Mouse (Mus musculus): Measurements from ENCODE around the gene Slc22a12.

Slc22a12 gene

DNA sequence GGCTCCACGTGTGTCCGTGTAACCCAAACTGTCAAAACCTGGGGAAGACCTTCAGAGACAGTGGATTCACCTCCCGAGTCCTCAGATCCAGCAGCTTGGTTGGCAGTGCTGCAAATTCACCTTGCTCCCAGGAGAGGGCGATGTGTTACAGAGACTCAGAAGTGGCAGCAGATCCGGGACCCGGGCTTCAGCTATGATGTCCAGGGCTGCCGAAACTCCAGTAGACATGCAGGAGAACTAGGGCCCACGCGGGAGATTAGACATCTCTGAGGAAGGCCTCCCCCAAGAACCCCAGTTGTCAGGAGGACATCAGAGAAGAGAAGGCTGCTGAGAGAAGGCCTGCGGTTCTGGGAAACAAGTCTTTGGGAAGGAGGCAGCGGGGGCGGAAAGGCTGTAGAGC is 50.7 kb downstream of the Slc22a12 start:
- peak; percentile 63 for DNase-seq (ENCODE audit: low spot score)

DNA sequence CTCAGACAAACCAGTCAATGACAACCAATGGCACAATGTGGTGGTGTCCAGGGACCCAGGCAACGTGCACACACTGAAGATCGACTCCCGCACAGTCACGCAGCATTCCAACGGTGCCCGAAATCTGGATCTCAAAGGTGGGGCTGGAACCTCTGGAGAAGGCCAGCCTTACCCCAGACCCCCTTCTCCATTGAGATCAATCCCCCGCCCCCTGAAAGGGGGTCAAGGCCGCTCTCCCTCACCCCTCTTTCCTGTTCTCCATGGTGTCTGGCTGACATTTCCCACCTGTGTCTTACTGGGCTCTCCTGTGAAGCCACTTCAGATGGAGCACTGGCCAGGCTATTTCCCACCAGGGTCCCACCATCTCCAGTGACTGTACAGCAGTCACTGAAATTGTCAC is 51.3 kb downstream of the Slc22a12 start:
- no peak for DNase-seq (ENCODE audit: low spot score)

DNA sequence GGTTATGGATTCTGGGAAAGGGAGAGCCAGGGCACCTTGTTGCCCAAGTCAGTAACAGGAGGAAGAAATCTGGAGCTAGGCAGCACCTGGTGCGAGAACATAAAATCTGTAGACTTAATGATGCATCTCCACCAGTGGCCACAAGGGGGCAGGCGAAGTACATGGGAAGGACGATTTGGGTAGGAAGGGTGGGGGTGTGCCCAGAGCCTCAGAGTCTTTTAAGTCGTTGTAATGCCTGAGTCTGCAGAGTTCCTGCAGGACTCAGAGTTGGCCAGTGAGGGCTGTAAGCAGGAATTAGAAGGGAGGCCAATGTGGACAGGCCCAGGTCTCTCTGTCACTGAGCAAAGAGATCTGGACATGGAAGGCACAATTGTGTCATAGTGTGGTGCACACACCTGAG is 53.8 kb downstream of the Slc22a12 start:
- peak; percentile 85 for DNase-seq (ENCODE audit: low spot score)

Measured in ovary, postnatal 14 days (tissue).